Mouse (Mus musculus) megakaryocyte progenitor cell, adult 5-6 weeks (primary cell): ENCODE data around the gene Pcnx. TPM values are rescaled to one million over a fixed set of nuclear protein-coding genes. Genes with fewer than 3 reads are reported as not detected.

Experiments used
- ATAC-seq: replicated peaks from 2 replicates; pipeline ENCODE4 v1.8.0; 2016; ENCODE audit warnings: mild to moderate bottlenecking, moderate TSS enrichment, inconsistent platforms; ENCODE audit not compliant: poor library complexity
- total RNA-seq, 2 experiments: library from RNA; stranded (forward) in 1 of 2; stranded (reverse) in 1 of 2; fragments of 157-497, 149-512 nt in 1 of 2; fragments of 200-1000 nt in 1 of 2; gene quantifications; 2 replicates each; pipeline versions ENCODE4 v1.2.3 to v1.2.4; 2015 to 2017

Gene Pcnx
- total RNA-seq, 2 experiments from 2014 or later, result 10.0 to 32.2 TPM

- ATAC-seq, result no peak
Measured at GRCm38 (mm10) chr12:81891946-81892345, 32.1 kb downstream of the Pcnx start.

- ATAC-seq, result no peak
Measured at GRCm38 (mm10) chr12:81894311-81894710, 34.5 kb downstream of the Pcnx start.

- peak; percentile 31; the same call in 1 of the 2 replicates for ATAC-seq
Measured at GRCm38 (mm10) chr12:81895986-81896385, 36.2 kb downstream of the Pcnx start.

- ATAC-seq, result no peak
Measured at GRCm38 (mm10) chr12:81904456-81904855, 44.6 kb downstream of the Pcnx start.

- ATAC-seq, result peak; percentile 81
Measured at GRCm38 (mm10) chr12:81905865-81906264, 46.0 kb downstream of the Pcnx start.

GRCm38 (mm10) chr12:81907741-81908357 is 48.0 kb downstream of the Pcnx start:
- ATAC-seq, result no peak

- ATAC-seq, result peak; percentile 40
Measured at GRCm38 (mm10) chr12:81910439-81910838, 50.6 kb downstream of the Pcnx start.

- peak; percentile 96 for ATAC-seq
Measured at GRCm38 (mm10) chr12:81915176-81915950, 55.5 kb downstream of the Pcnx start.

GRCm38 (mm10) chr12:81918346-81918745 is 58.5 kb downstream of the Pcnx start:
- no peak for ATAC-seq

- no peak for ATAC-seq
Measured at GRCm38 (mm10) chr12:81918886-81919285, 59.1 kb downstream of the Pcnx start.

GRCm38 (mm10) chr12:81920027-81920426 is 60.2 kb downstream of the Pcnx start:
- no peak for ATAC-seq

GRCm38 (mm10) chr12:81920614-81921013 is 60.8 kb downstream of the Pcnx start:
- peak; percentile 48; the same call in 1 of the 2 replicates for ATAC-seq

- no peak for ATAC-seq
Measured at GRCm38 (mm10) chr12:81921785-81922184, 62.0 kb downstream of the Pcnx start.

GRCm38 (mm10) chr12:81922838-81923237 is 63.0 kb downstream of the Pcnx start:
- no peak for ATAC-seq

GRCm38 (mm10) chr12:81927163-81927562 is 67.3 kb downstream of the Pcnx start:
- no peak for ATAC-seq

GRCm38 (mm10) chr12:81927643-81928381 is 68.0 kb downstream of the Pcnx start:
- ATAC-seq, result peak; percentile 87

- ATAC-seq, result no peak
Measured at GRCm38 (mm10) chr12:81928382-81928770, 68.6 kb downstream of the Pcnx start.

GRCm38 (mm10) chr12:81932015-81932414 is 72.2 kb downstream of the Pcnx start:
- ATAC-seq, result no peak

- peak; percentile 96 for ATAC-seq
Measured at GRCm38 (mm10) chr12:81933430-81933829, 73.6 kb downstream of the Pcnx start.

- peak; percentile 71 for ATAC-seq
Measured at GRCm38 (mm10) chr12:81934510-81934909, 74.7 kb downstream of the Pcnx start.

- no peak for ATAC-seq
Measured at GRCm38 (mm10) chr12:81936066-81936465, 76.2 kb downstream of the Pcnx start.

GRCm38 (mm10) chr12:81941191-81941590 is 81.4 kb downstream of the Pcnx start:
- no peak for ATAC-seq
